Mouse (Mus musculus): ENCODE measurements around the gene Ppm1e. TPM values are rescaled to one million over a fixed set of nuclear protein-coding genes. Genes with fewer than 3 reads are reported as not detected.
A peak's percentile ranks its signal among the peaks of the same experiment; 100 is the strongest.

Ppm1e gene
- polyA plus RNA-seq, 1 experiment from 2014 or later = 40.7 TPM

DNA sequence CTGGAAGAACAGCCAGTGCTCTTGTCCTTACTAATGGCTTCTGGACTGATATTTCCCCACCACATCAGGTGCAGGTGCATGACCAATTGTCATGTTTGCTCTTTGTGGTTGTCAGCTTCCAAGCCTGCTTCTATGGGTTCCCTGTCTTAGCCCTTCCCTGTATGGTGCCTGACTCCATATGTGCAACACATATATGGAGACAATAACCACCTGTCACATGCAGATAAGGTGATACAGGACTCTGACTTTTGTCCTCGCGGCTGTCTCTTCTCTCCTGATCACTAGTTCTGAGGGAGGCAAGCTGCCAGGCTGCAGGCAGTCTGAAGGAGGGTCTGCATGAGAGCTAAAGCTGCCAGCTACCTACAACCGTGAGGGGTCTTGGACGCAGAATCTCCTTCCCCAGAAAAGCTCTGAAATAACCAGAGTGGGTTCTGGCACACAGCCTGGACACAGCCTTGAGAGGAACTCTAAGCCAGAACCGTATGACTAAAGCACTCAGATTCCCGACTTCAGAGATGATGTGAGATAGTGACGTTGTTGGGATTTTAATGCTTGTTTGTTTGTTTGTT, 76.8 kb downstream of the Ppm1e start:
- WGBS = 71% methylated on average over 7 of the region's 7 CpGs

DNA sequence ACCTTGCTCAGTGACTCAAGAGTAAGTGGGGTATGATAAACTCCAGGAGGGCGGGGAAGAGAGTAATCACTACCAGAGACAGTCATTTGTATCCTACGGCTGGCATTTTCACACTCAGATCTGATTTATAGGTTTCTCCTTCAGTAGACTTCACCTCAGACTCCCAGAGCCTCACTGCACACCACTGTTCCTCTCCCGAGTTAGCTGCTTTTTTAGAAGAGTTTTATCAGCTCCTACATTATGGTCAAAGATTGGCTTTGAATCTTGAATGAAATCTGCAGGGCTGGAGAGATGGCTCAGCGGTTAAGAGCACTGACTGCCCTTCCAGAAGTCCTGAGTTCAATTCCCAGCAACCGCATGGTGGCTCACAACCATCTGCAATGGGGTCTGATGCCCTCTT, 79.4 kb downstream of the Ppm1e start:
- Histone ChIP-seq H3K9me3 (ENCODE audit: control insufficient read depth, low read length) (no peaks in the 10 kb centered on the region), H3K4me3 (replicated peaks; ENCODE audit: low read length) (no peak overlapping the region), H3K4me2 (replicated peaks) (no peak overlapping the region), H3K27me3 (ENCODE audit: control insufficient read depth, insufficient read depth, low read length) (no peaks in the 10 kb centered on the region), H3K36me3 (replicated peaks; ENCODE audit: control insufficient read depth, insufficient read depth) (no peaks in the 10 kb centered on the region), H3K27ac (no peak overlapping the region), H3K9ac (no peak overlapping the region), H3K4me1 (replicated peaks; ENCODE audit: control insufficient read depth, insufficient read depth, low read length) (peaks cover 21% of the 10 kb centered on the region)
- 72% methylated on average over 5 of the region's 5 CpGs for WGBS
- DNase-seq (ENCODE audit: low spot score) (no peak), ATAC-seq (ENCODE audit: low FRiP score) (no peak)

More for the DNA sequence above, 76.8 kb downstream of the Ppm1e start:
- Histone ChIP-seq H3K27ac (no peak overlapping the region), H3K4me2 (replicated peaks) (no peak overlapping the region), H3K9me3 (ENCODE audit: control insufficient read depth, low read length) (no peaks in the 10 kb centered on the region), H3K27me3 (ENCODE audit: control insufficient read depth, insufficient read depth, low read length) (no peaks in the 10 kb centered on the region), H3K4me3 (replicated peaks; ENCODE audit: low read length) (no peak overlapping the region), H3K9ac (no peak overlapping the region), H3K4me1 (replicated peaks; ENCODE audit: control insufficient read depth, insufficient read depth, low read length) (peaks cover 6% of the 10 kb centered on the region; the same call in 1 of the 2 replicates), H3K36me3 (replicated peaks; ENCODE audit: control insufficient read depth, insufficient read depth) (no peaks in the 10 kb centered on the region)
- ATAC-seq (ENCODE audit: low FRiP score) (no peak), DNase-seq (ENCODE audit: low spot score) (no peak)

DNA sequence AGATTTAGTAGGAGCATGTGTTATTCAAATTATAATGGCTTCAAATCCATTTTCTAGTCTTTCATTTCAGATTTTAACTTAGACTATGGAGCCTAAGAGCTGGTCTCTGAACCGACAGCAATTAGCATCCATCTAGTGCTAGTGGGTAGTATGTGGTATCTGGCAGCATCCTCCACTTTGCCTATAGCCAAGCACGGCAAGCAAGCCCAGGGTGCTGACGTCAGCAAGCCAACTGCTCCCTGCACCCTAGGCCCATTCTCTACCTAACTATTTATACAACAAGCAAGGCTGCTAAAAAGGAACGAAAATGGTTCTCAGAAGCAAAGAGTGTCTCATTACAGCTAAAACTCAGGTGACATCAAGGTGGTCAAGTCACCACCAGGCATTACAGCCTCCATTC, 80.0 kb downstream of the Ppm1e start:
- H3K9ac ChIP-seq = no peak overlapping the region
- no peaks in the 10 kb centered on the region for H3K9me3 ChIP-seq (ENCODE audit: control insufficient read depth, low read length)
- WGBS = 81% methylated on average over 4 of the region's 4 CpGs
- no peak overlapping the region for H3K27ac ChIP-seq
- H3K27me3 ChIP-seq (ENCODE audit: control insufficient read depth, insufficient read depth, low read length) = no peaks in the 10 kb centered on the region
- DNase-seq (ENCODE audit: low spot score) (no peak), ATAC-seq (ENCODE audit: low FRiP score) (no peak)
- no peaks in the 10 kb centered on the region for H3K36me3 ChIP-seq (replicated peaks; ENCODE audit: control insufficient read depth, insufficient read depth)
- H3K4me2 ChIP-seq (replicated peaks) = no peak overlapping the region
- no peak overlapping the region for H3K4me3 ChIP-seq (replicated peaks; ENCODE audit: low read length)
- peaks cover 21% of the 10 kb centered on the region for H3K4me1 ChIP-seq (replicated peaks; ENCODE audit: control insufficient read depth, insufficient read depth, low read length)

DNA sequence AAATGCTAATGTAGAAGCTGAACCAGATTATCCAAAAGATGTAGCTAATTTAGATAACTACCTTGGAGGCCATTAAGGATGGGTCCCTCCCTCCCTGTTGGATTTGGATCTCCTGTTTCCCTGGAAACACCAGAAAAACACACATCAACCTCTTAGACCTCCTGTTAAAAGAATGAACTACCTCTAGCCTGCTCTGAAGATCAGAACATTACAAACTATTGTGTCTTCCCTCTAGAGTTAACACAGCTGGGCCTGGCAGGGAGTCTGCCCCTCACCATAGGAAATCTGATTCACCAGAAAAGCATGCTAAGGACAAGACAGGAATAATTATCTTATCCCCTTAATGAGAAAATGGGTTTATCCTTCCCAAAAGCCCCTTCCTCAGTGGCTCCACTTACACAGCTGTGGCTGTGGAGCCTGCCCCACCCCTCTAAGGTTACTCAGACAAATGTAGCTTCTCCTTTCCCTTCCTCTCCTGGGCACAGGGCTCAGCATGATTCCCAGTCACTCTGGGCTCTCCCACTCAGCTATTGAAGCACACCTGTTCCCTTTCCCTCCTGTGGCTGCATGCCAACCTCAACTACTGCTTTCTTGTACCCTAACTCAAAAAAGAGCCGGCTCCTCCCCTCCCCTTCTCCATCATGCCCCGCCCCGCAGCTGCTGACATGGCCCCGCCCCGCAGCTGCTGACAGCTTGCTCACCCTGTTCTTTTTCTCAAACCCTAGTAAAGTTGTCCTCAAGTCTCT, 82.4 kb downstream of the Ppm1e start:
- WGBS = 14% methylated on average over 5 of the region's 5 CpGs
- H3K27ac ChIP-seq = peak overlapping the region; percentile 34
- no peak overlapping the region for H3K9ac ChIP-seq
- no peak overlapping the region for H3K4me2 ChIP-seq (replicated peaks)
- peaks cover 21% of the 10 kb centered on the region for H3K4me1 ChIP-seq (replicated peaks; ENCODE audit: control insufficient read depth, insufficient read depth, low read length)
- no peak overlapping the region for H3K4me3 ChIP-seq (replicated peaks; ENCODE audit: low read length)
- no peaks in the 10 kb centered on the region for H3K36me3 ChIP-seq (replicated peaks; ENCODE audit: control insufficient read depth, insufficient read depth)
- H3K27me3 ChIP-seq (ENCODE audit: control insufficient read depth, insufficient read depth, low read length) = no peaks in the 10 kb centered on the region
- ATAC-seq (ENCODE audit: low FRiP score) (no peak), DNase-seq (ENCODE audit: low spot score) (no peak)
- no peaks in the 10 kb centered on the region for H3K9me3 ChIP-seq (ENCODE audit: control insufficient read depth, low read length)

DNA sequence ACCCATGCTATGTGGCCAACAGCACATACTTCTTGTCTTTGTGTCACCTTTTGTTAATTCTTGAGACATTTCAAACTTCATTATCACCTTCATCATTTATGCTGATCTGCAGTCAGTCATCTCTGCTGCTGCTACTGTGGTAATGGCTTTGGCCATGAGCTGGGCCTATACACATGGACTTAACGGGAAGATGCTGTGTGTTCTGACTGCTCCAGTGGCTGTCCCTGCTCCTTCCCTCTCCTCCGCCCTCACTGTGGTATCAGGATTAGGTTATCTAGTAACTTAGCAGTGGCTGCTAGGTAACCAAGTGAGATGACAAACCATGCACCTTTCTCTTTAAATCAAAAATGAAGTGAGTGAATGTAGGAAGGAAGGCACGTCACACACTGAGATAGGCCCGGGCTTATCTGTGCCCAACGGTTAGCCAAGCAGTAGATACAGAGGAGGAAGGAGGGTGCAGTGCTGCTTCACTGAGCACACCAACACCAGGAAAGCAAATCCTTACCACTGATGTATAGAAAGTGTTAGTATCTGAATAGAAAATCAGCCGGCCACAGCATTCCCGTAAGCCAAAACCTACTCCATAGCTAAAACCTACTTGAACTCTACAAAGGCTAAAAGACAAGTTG, 83.3 kb downstream of the Ppm1e start:
- ATAC-seq (ENCODE audit: low FRiP score) (no peak), DNase-seq (ENCODE audit: low spot score) (no peak)
- peak overlapping the region; percentile 34 for H3K27ac ChIP-seq
- no peaks in the 10 kb centered on the region for H3K9me3 ChIP-seq (ENCODE audit: control insufficient read depth, low read length)
- no peak overlapping the region for H3K9ac ChIP-seq
- no peak overlapping the region for H3K4me3 ChIP-seq (replicated peaks; ENCODE audit: low read length)
- H3K4me1 ChIP-seq (replicated peaks; ENCODE audit: control insufficient read depth, insufficient read depth, low read length) = peaks cover 26% of the 10 kb centered on the region
- WGBS = 71% methylated on average over 7 of the region's 7 CpGs
- no peaks in the 10 kb centered on the region for H3K36me3 ChIP-seq (replicated peaks; ENCODE audit: control insufficient read depth, insufficient read depth)
- H3K27me3 ChIP-seq (ENCODE audit: control insufficient read depth, insufficient read depth, low read length) = no peaks in the 10 kb centered on the region
- H3K4me2 ChIP-seq (replicated peaks) = no peak overlapping the region

DNA sequence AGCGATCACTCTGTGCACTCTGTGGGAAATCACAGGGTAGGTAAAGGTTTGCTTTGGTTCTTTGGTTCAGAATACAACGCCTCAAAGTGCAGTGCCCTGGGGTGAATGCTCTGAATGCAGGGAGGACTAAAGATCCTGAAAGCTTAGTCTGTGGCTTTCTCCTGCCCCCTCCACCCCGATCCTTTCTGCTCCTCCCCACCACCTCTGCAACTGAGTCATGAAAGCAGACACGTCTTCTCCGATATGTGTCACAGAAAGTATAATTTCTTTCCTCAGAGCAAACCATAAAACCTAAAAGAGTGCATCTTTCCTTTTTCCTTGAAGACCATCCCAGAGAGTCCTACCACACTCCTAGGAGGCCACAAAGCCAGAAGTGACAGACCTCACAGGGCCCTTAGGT, 86.1 kb downstream of the Ppm1e start:
- peaks cover 26% of the 10 kb centered on the region for H3K4me1 ChIP-seq (replicated peaks; ENCODE audit: control insufficient read depth, insufficient read depth, low read length)
- ATAC-seq (ENCODE audit: low FRiP score) = no peak
- H3K4me3 ChIP-seq (replicated peaks; ENCODE audit: low read length) = no peak overlapping the region
- no peaks in the 10 kb centered on the region for H3K27me3 ChIP-seq (ENCODE audit: control insufficient read depth, insufficient read depth, low read length)
- H3K4me2 ChIP-seq (replicated peaks) = no peak overlapping the region
- no peak overlapping the region for H3K27ac ChIP-seq
- no peak overlapping the region for H3K9ac ChIP-seq
- 91% methylated on average over 5 of the region's 5 CpGs for WGBS
- no peaks in the 10 kb centered on the region for H3K36me3 ChIP-seq (replicated peaks; ENCODE audit: control insufficient read depth, insufficient read depth)
- DNase-seq (ENCODE audit: low spot score) = no peak
- no peaks in the 10 kb centered on the region for H3K9me3 ChIP-seq (ENCODE audit: control insufficient read depth, low read length)

DNA sequence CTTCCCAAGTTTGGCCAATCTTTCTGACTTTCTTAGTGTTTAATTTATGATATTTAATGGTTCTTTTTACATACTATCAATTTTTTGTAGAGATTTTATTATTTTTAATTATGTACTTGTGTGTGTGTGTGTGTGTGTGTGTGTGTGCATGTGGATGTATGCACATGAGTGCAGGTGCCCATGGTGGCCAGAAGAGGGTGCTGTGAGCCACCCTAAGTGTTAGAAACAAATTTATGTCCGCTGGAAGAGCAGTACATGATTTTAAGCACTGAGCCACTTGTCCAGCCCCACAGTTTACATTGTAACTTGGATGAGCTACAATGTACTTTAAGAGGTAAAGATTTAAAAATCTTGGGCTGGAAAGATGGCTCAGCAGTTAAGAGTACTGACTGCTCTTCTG, 87.3 kb downstream of the Ppm1e start:
- H3K4me1 ChIP-seq (replicated peaks; ENCODE audit: control insufficient read depth, insufficient read depth, low read length) = peaks cover 19% of the 10 kb centered on the region
- no peaks in the 10 kb centered on the region for H3K27me3 ChIP-seq (ENCODE audit: control insufficient read depth, insufficient read depth, low read length)
- 91% methylated on average over 1 of the region's 1 CpGs for WGBS
- no peak overlapping the region for H3K27ac ChIP-seq
- H3K4me2 ChIP-seq (replicated peaks) = no peak overlapping the region
- no peak for DNase-seq (ENCODE audit: low spot score)
- no peaks in the 10 kb centered on the region for H3K36me3 ChIP-seq (replicated peaks; ENCODE audit: control insufficient read depth, insufficient read depth)
- no peak for ATAC-seq (ENCODE audit: low FRiP score)
- H3K9me3 ChIP-seq (ENCODE audit: control insufficient read depth, low read length) = no peaks in the 10 kb centered on the region
- H3K9ac ChIP-seq = no peak overlapping the region
- no peak overlapping the region for H3K4me3 ChIP-seq (replicated peaks; ENCODE audit: low read length)

DNA sequence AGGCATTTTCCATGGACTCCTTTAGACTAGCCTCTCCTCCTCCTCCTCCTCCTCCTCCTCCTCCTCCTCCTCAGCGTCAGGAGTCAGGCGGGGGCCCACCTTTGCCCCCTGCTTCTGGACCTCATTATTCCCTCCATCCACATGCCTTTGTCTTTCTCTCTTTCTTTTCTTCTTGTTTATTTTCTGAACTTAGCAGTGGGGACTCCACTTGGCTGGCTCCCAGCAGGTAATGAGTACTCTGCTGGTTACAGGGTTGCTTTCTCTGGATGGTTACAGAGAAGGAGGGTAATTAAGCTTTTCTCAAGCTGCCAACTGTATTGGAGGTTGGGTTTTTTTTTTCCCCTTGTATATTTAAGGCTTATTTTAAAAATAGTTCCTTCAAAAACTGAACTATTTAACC, 87.9 kb downstream of the Ppm1e start:
- Histone ChIP-seq H3K4me3 (replicated peaks; ENCODE audit: low read length) (no peak overlapping the region), H3K36me3 (replicated peaks; ENCODE audit: control insufficient read depth, insufficient read depth) (no peaks in the 10 kb centered on the region), H3K27ac (peak overlapping the region; percentile 43; the same call in 1 of the 2 replicates), H3K4me2 (replicated peaks) (no peak overlapping the region), H3K4me1 (replicated peaks; ENCODE audit: control insufficient read depth, insufficient read depth, low read length) (peaks cover 14% of the 10 kb centered on the region), H3K9ac (no peak overlapping the region), H3K27me3 (ENCODE audit: control insufficient read depth, insufficient read depth, low read length) (no peaks in the 10 kb centered on the region), H3K9me3 (ENCODE audit: control insufficient read depth, low read length) (no peaks in the 10 kb centered on the region)
- ATAC-seq (ENCODE audit: low FRiP score) = no peak
- DNase-seq (ENCODE audit: low spot score) = no peak
- 16% methylated on average over 2 of the region's 2 CpGs for WGBS

DNA sequence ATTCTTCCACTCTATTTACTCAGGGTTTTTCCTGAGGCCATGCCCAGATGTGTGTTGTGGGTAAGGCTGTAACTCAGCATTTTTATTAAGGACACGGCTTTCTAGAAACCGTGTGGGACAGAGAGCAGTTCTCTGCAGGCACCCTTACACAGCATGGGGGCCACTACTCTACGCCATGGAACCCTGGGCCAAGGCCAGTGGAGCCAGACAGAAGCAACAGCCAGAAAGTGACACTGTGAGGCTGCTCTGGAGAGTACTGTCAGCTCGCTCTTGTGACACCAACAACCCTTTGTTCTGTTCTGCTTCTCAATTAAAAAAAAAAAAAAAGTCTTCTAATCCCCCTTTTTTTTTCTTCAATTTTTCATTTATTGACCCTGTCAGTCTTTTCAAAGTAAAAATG, 88.4 kb downstream of the Ppm1e start:
- Histone ChIP-seq H3K27me3 (ENCODE audit: control insufficient read depth, insufficient read depth, low read length) (no peaks in the 10 kb centered on the region), H3K27ac (peak overlapping the region; percentile 57), H3K4me3 (replicated peaks; ENCODE audit: low read length) (no peak overlapping the region), H3K9ac (no peak overlapping the region), H3K4me1 (replicated peaks; ENCODE audit: control insufficient read depth, insufficient read depth, low read length) (peaks cover 10% of the 10 kb centered on the region), H3K9me3 (ENCODE audit: control insufficient read depth, low read length) (no peaks in the 10 kb centered on the region), H3K36me3 (replicated peaks; ENCODE audit: control insufficient read depth, insufficient read depth) (no peaks in the 10 kb centered on the region), H3K4me2 (replicated peaks) (no peak overlapping the region)
- ATAC-seq (ENCODE audit: low FRiP score) (no peak), DNase-seq (ENCODE audit: low spot score) (no peak)
- WGBS = 42% methylated on average over 4 of the region's 4 CpGs
